ENCODE assay signal across 13 mouse cellular contexts in the genomic region with DNA sequence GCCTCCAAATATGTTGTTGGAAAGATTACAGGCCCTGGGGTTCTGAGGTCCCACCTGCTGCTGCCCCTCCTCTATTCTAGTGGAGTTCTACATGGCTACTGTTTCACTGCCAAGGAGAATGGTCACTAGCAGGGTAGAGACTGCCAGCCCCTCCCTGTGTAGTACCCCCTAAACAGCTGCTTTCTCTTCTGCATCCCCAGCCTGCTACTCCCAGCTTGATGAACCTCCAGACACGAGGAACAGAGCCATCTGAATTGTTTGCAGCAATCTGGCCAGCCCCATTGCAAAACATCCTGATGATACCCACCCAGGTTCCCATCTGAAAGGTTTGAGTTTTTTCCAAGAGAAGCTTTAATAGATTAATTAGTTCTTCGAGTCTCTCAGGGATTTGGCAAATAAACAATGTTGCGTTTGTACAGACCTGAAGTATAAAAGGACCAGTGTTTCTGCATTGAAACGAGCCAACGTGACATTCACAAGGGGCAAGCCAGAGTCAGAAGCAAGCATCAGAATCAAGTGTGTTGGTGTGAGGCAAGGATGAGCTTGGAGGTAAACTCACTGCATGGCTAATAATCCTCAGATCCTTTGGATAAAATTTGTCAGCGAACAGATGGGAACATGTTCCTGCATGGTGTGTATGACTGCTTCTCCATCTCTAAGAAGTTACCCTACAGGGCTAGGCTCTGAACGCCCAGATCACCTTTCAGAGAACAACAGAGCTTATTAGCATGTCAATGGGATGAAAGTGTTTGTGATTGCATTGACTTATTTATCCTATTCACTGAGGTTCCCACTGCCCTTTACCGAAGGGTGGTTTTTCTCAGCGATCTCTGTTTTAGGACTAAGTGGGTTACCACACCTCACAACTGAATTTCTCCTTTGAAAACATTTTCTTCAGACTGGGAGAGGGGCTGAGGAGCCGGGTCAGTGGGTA. TPM values are rescaled to one million over a fixed set of nuclear protein-coding genes. Genes with fewer than 3 reads are reported as not detected.
DNase-seq lines count a peak whose midpoint lies in the region; ATAC-seq and TF ChIP-seq lines count a peak whose summit lies in the region.
"Had no signal": no experiment of that assay in that cellular context is flagged by ENCODE, and none has a peak within 500 bp of the region (broad histone marks: within the 10 kb centered on the region; RNA-seq: fewer than 3 reads in every experiment).

No protein-coding gene starts in this region.

- H3K27me3 ChIP-seq in hindbrain, embryonic 16.5 days (replicated peaks; ENCODE audit: control insufficient read depth, insufficient read depth, low read length): no peaks in the 10 kb centered on the region
- H3K27me3 ChIP-seq: lung, embryonic 15.5 days had no signal

- peak; percentile 27 to 34 for DNase-seq in layer of hippocampus, adult 2 months (ENCODE audit: low spot score in 2 of 2)
- DNase-seq in layer of hippocampus, postnatal 25 days (ENCODE audit: extremely low spot score in 1 of 2, low spot score in 1 of 2): no peak
- peak; percentile 95 for DNase-seq in ZHBTc4 (ENCODE audit: low read depth, low spot score)
- no peak for DNase-seq in spleen, postnatal 36 days (ENCODE audit: low spot score in 2 of 2)
- no peak for DNase-seq in adrenal gland, postnatal 36 days
- DNase-seq: adrenal gland, postnatal 14 days; cerebellum, adult 18-20 months; kidney, postnatal 36 days; thymus, postnatal 25 days had no signal

- H3K9ac ChIP-seq in hindbrain, embryonic 16.5 days (ENCODE audit: low read depth, low read length): no peak overlapping the region
- H3K9ac ChIP-seq: lung, embryonic 15.5 days had no signal

- WGBS in hindbrain, embryonic 16.5 days: 24% methylated on average over 10 of the region's 10 CpGs
- WGBS in olfactory bulb, adult 2 months: 52% methylated on average over 10 of the region's 10 CpGs

- H3K4me2 ChIP-seq in hindbrain, embryonic 16.5 days (ENCODE audit: low read length): no peak overlapping the region
- H3K4me2 ChIP-seq: heart, embryonic 11.5 days; lung, embryonic 15.5 days had no signal

- peak; percentile 83 for ATAC-seq in hindbrain, embryonic 16.5 days

- TF ChIP-seq POLR2A in olfactory bulb, adult 2 months (IDR thresholded peaks at IDR 0.05; ENCODE audit: insufficient read depth, low read depth, low read length): no peak

- no peaks in the 10 kb centered on the region for H3K36me3 ChIP-seq in hindbrain, embryonic 16.5 days (ENCODE audit: control insufficient read depth, insufficient read depth, low read length)
- H3K36me3 ChIP-seq: lung, embryonic 15.5 days had no signal

- H3K4me1 ChIP-seq in hindbrain, embryonic 16.5 days (ENCODE audit: control insufficient read depth, insufficient read depth, low read depth, low read length): peaks cover 7% of the 10 kb centered on the region
- peaks cover 4% of the 10 kb centered on the region; the same call in 1 of the 2 replicates for H3K4me1 ChIP-seq in olfactory bulb, adult 2 months (ENCODE audit: control insufficient read depth, insufficient read depth, low read length)

- no peak overlapping the region for H3K4me3 ChIP-seq in layer of hippocampus, adult 2 months
- H3K4me3 ChIP-seq in hindbrain, embryonic 16.5 days (ENCODE audit: low read length): no peak overlapping the region
- no peak overlapping the region for H3K4me3 ChIP-seq in olfactory bulb, adult 2 months (ENCODE audit: insufficient read depth, low read depth, low read length)
- H3K4me3 ChIP-seq: lung, embryonic 15.5 days had no signal

- H3K9me3 ChIP-seq in hindbrain, embryonic 16.5 days (ENCODE audit: control insufficient read depth, low read length): no peaks in the 10 kb centered on the region
- H3K9me3 ChIP-seq: lung, embryonic 15.5 days had no signal

- no peak for TF ChIP-seq CTCF in layer of hippocampus, adult 2 months (conservative IDR thresholded peaks at IDR 0.05)
- no peak for TF ChIP-seq CTCF in olfactory bulb, adult 2 months (IDR thresholded peaks at IDR 0.05; ENCODE audit: insufficient read depth, low read depth, low read length)

- H3K27ac ChIP-seq in layer of hippocampus, adult 2 months: peak overlapping the region; percentile 57
- H3K27ac ChIP-seq in hindbrain, embryonic 16.5 days (ENCODE audit: low read depth, low read length): no peak overlapping the region
- H3K27ac ChIP-seq in olfactory bulb, adult 2 months (ENCODE audit: insufficient read depth, low read depth, low read length): 0 out of 2 replicates have a peak overlapping the region, but pooled peaks have one; percentile 21
- H3K27ac ChIP-seq: lung, embryonic 15.5 days had no signal

RNA-seq across cellular contexts. Expression of a gene that starts 19.8 kb away (rescaled TPM):
- 10 to 100 TPM; 20.3 to 26.7 TPM for total RNA-seq in layer of hippocampus, adult 2 months (2021)
- 10 to 100 TPM; 19.0 to 21.0 TPM for total RNA-seq in layer of hippocampus, postnatal 25 days (2021)
- polyA plus RNA-seq in hindbrain, embryonic 16.5 days (2015; fragmentation: Nextera tagmentation; extraction: Ambion mirVana): 2.8 and 3.4 TPM in 2 replicates
- polyA plus RNA-seq in olfactory bulb, adult 2 months (2012; ENCODE audit: insufficient read depth, insufficient read length, low replicate concordance, missing spikeins): not detected in 2 replicates
- 1 to 10 TPM; 1.7 to 2.1 TPM for total RNA-seq in adrenal gland, postnatal 36 days (2021)

Comparison
In these comparisons a context has a peak if more than half of its experiments do, and no peak if none do; other contexts are left out.
1. DNase-seq: peak in layer of hippocampus, adult 2 months (2 of 2) and ZHBTc4 (single experiment); none in layer of hippocampus, postnatal 25 days (0 of 2), spleen, postnatal 36 days (0 of 2) and adrenal gland, postnatal 36 days (0 of 2).
2. RNA of a gene that starts 19.8 kb away (total RNA-seq): 20.3 to 26.7 TPM in layer of hippocampus, adult 2 months and 19.0 to 21.0 TPM in layer of hippocampus, postnatal 25 days; 1.7 to 2.1 TPM in adrenal gland, postnatal 36 days; every median in the first group is over 4 times any median in the second.